Mouse (Mus musculus) embryonic facial prominence, embryonic 14.5 days (tissue): ENCODE results near the gene Dram1. TPM values are rescaled to one million over a fixed set of nuclear protein-coding genes. Genes with fewer than 3 reads are reported as not detected.

ENCODE experiments used
- ATAC-seq: fragments of 200-750 bp; cut with Nextera tagmentation; 2 replicates; pipeline ENCODE4 v1.8.0; 2017; ENCODE audit warnings: low read depth, moderate number of reproducible peaks, moderate TSS enrichment
- DNase-seq: peaks from one replicate; pipeline ENCODE4 v3.0.0-alpha.2; 2015; ENCODE audit warnings: low spot score
- H3K27ac ChIP-seq: fragments of 300-500 bp; sonication (generic); replicated peaks from 2 replicates; pipeline ENCODE4 v1.5.1; 2014; ENCODE audit warnings: low read depth, mild to moderate bottlenecking, low read length, moderate library complexity
- H3K27me3 ChIP-seq: fragments of 300-500 bp; sonication (generic); replicated peaks from 2 replicates; pipeline ENCODE4 v1.6.1; 2014; ENCODE audit warnings: low read length; ENCODE audit not compliant: control insufficient read depth, insufficient read depth
- H3K36me3 ChIP-seq: fragments of 300-500 bp; sonication (generic); 2 replicates; pipeline ENCODE4 v1.6.1; 2014; ENCODE audit warnings: low read length, mixed read lengths; ENCODE audit not compliant: control insufficient read depth, insufficient read depth
- H3K4me1 ChIP-seq: fragments of 300-500 bp; sonication (generic); 2 replicates; pipeline ENCODE4 v1.6.1; 2014; ENCODE audit warnings: antibody characterized with exemption, low read length; ENCODE audit not compliant: control insufficient read depth, insufficient read depth
- H3K4me2 ChIP-seq: fragments of 300-500 bp; sonication (generic); 2 replicates; pipeline ENCODE4 v1.6.1; 2014; ENCODE audit warnings: low read depth, mild to moderate bottlenecking, low read length, moderate library complexity, mixed read lengths
- H3K4me3 ChIP-seq: fragments of 300-500 bp; sonication (generic); 2 replicates; pipeline ENCODE4 v1.5.1; 2014; ENCODE audit warnings: low read depth, mild to moderate bottlenecking, low read length
- H3K9ac ChIP-seq: fragments of 300-500 bp; sonication (generic); 2 replicates; pipeline ENCODE4 v1.6.1; 2014; ENCODE audit warnings: low read depth, mild to moderate bottlenecking, low read length, moderate library complexity, mixed read lengths
- H3K9me3 ChIP-seq: fragments of 300-500 bp; sonication (generic); 2 replicates; pipeline ENCODE4 v1.6.1; 2016; ENCODE audit warnings: low read length; ENCODE audit not compliant: control insufficient read depth
- WGBS: fragments of 180-500 bp; shearing (Covaris S2); extraction: QIAGEN DNeasy Blood & Tissue Kit; methylation state at CpG from one replicate; pipeline ENCODE4 v1.1.7; 2014; 5-methylcytosine and 5-hydroxymethylcytosine counted together
- polyA plus RNA-seq: library from polyadenylated mRNA; unstranded; fragments of >200 nt; fragmentation: Nextera tagmentation; extraction: Ambion mirVana; gene quantifications from 2 replicates; pipeline ENCODE4 v1.2.1, GENCODE M21; 2014

Dram1 gene
- polyA plus RNA-seq, result 4.9 and 5.7 TPM in 2 replicates

GRCm38 (mm10) chr10:88379013-88379885, at the start of gene Dram1, which contains the start of gene Gnptab:
Gene Dram1, minus strand, starts transcription at chr10:88379080.
Gene Gnptab, plus strand, starts transcription at chr10:88379132.
- Histone ChIP-seq H3K9ac (peak within 1 kb of the TSS; percentile 81), H3K4me3 (peak within 1 kb of the TSS; percentile 74), H3K4me2 (peak within 1 kb of the TSS; percentile 85), H3K27me3 (no peaks in the 10 kb centered on the region), H3K36me3 (no peaks in the 10 kb centered on the region), H3K4me1 (peaks cover 7% of the 10 kb centered on the region), H3K27ac (peak within 1 kb of the TSS; percentile 63), H3K9me3 (no peaks in the 10 kb centered on the region)
- peak; percentile 92 for ATAC-seq
- peak; percentile 86 for DNase-seq
- 0% methylated on average over 39 of the region's 87 CpGs for WGBS

- no peak for ATAC-seq
Observed at GRCm38 (mm10) chr10:88427998-88428397, 49.1 kb upstream of the Dram1 start.

GRCm38 (mm10) chr10:88426896-88427295, 48.0 kb upstream of the Dram1 start:
- Histone ChIP-seq H3K4me3 (no peak overlapping the region), H3K27me3 (no peaks in the 10 kb centered on the region), H3K36me3 (peaks cover 53% of the 10 kb centered on the region), H3K4me2 (no peak overlapping the region), H3K9me3 (no peaks in the 10 kb centered on the region), H3K27ac (no peak overlapping the region), H3K9ac (no peak overlapping the region), H3K4me1 (no peaks in the 10 kb centered on the region)
- no peak for DNase-seq
- 56% methylated on average over 5 of the region's 5 CpGs for WGBS
- 0 out of 2 replicates have a peak, but pooled peaks have one; percentile 26 for ATAC-seq

More at GRCm38 (mm10) chr10:88427998-88428397, 49.1 kb upstream of the Dram1 start:
- no peaks in the 10 kb centered on the region for H3K27me3 ChIP-seq
- H3K4me2 ChIP-seq, result no peak overlapping the region
- no peak overlapping the region for H3K9ac ChIP-seq
- H3K9me3 ChIP-seq, result no peaks in the 10 kb centered on the region
- 89% methylated on average over 6 of the region's 6 CpGs for WGBS
- H3K36me3 ChIP-seq, result peaks cover 49% of the 10 kb centered on the region
- no peak overlapping the region for H3K27ac ChIP-seq
- H3K4me3 ChIP-seq, result no peak overlapping the region
- DNase-seq, result no peak
- H3K4me1 ChIP-seq, result no peaks in the 10 kb centered on the region

- peak; percentile 87 for DNase-seq
- Histone ChIP-seq H3K27me3 (no peaks in the 10 kb centered on the region), H3K9me3 (no peaks in the 10 kb centered on the region), H3K4me2 (no peak overlapping the region), H3K4me3 (no peak overlapping the region), H3K9ac (no peak overlapping the region), H3K27ac (no peak overlapping the region), H3K4me1 (no peaks in the 10 kb centered on the region), H3K36me3 (peaks cover 52% of the 10 kb centered on the region)
- 88% methylated on average over 2 of the region's 2 CpGs for WGBS
- ATAC-seq, result peak; percentile 76; the same call in 1 of the 2 replicates
Observed at GRCm38 (mm10) chr10:88426158-88426816, 47.4 kb upstream of the Dram1 start.

GRCm38 (mm10) chr10:88420655-88421435, 42.0 kb upstream of the Dram1 start:
- no peaks in the 10 kb centered on the region for H3K9me3 ChIP-seq
- no peak overlapping the region for H3K9ac ChIP-seq
- no peak for ATAC-seq
- no peaks in the 10 kb centered on the region for H3K27me3 ChIP-seq
- DNase-seq, result no peak
- H3K4me3 ChIP-seq, result no peak overlapping the region
- peaks cover 32% of the 10 kb centered on the region for H3K36me3 ChIP-seq
- 92% methylated on average over 19 of the region's 19 CpGs for WGBS
- no peak overlapping the region for H3K4me2 ChIP-seq
- H3K4me1 ChIP-seq, result no peaks in the 10 kb centered on the region
- no peak overlapping the region for H3K27ac ChIP-seq

- Histone ChIP-seq H3K4me1 (no peaks in the 10 kb centered on the region), H3K9ac (no peak overlapping the region), H3K9me3 (no peaks in the 10 kb centered on the region), H3K27ac (no peak overlapping the region), H3K4me3 (no peak overlapping the region), H3K4me2 (no peak overlapping the region), H3K36me3 (peaks cover 39% of the 10 kb centered on the region), H3K27me3 (no peaks in the 10 kb centered on the region)
- DNase-seq (no peak), ATAC-seq (no peak)
- 73% methylated on average over 11 of the region's 11 CpGs for WGBS
Observed at GRCm38 (mm10) chr10:88420141-88420541, 41.3 kb upstream of the Dram1 start.

GRCm38 (mm10) chr10:88417686-88418085, 38.8 kb upstream of the Dram1 start:
- no peaks in the 10 kb centered on the region for H3K27me3 ChIP-seq
- no peaks in the 10 kb centered on the region for H3K4me1 ChIP-seq
- no peak overlapping the region for H3K4me3 ChIP-seq
- ATAC-seq (no peak), DNase-seq (no peak)
- peaks cover 32% of the 10 kb centered on the region for H3K36me3 ChIP-seq
- 87% methylated on average over 5 of the region's 5 CpGs for WGBS
- H3K4me2 ChIP-seq, result no peak overlapping the region
- H3K9ac ChIP-seq, result no peak overlapping the region
- H3K9me3 ChIP-seq, result no peaks in the 10 kb centered on the region
- no peak overlapping the region for H3K27ac ChIP-seq

- H3K4me1 ChIP-seq, result no peaks in the 10 kb centered on the region
- H3K4me2 ChIP-seq, result no peak overlapping the region
- DNase-seq (no peak), ATAC-seq (no peak)
- H3K36me3 ChIP-seq, result peaks cover 16% of the 10 kb centered on the region
- WGBS, result 81% methylated on average over 17 of the region's 17 CpGs
- no peak overlapping the region for H3K27ac ChIP-seq
- no peak overlapping the region for H3K4me3 ChIP-seq
- no peak overlapping the region for H3K9ac ChIP-seq
- H3K9me3 ChIP-seq, result no peaks in the 10 kb centered on the region
- no peaks in the 10 kb centered on the region for H3K27me3 ChIP-seq
Observed at GRCm38 (mm10) chr10:88412290-88412995, 33.6 kb upstream of the Dram1 start.
